Mouse (Mus musculus) embryonic fibroblast, embryonic 13.5 days (primary cell): ENCODE measurements around the gene Rsrc2.

Experiments
- CTCF ChIP-seq: IDR thresholded peaks from 2 replicates; pipeline ENCODE4 v1.5.1; 2011; ENCODE audit warnings: mild to moderate bottlenecking, control low read depth, low read length, moderate library complexity, borderline replicate concordance; ENCODE audit not compliant: insufficient read depth
- POLR2A ChIP-seq: IDR thresholded peaks from 2 replicates; pipeline ENCODE4 v1.6.1; 2011; ENCODE audit warnings: low read depth, mild to moderate bottlenecking, control low read depth, low read length, moderate library complexity

DNA sequence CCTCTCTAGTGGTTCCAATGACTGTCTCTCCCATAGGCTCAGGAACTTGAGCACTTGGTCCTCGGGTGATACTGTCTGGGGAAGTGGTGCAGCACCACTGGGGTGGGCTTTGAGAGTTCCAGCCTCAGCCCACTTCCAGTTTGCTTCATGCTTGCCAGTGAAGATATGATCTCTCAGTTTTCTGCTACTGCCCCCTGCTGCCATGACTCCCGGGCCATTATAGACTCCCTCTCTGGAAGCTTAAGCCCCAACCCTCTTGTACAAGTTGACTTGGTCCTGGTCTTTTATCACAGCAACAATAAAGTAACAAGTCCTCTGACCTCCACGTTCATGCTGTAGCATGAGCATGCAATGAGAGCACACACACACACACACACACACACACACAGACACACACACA lies 70.1 kb downstream of the Rsrc2 start:
- TF ChIP-seq CTCF = no peak
- TF ChIP-seq POLR2A = no peak
